Mouse (Mus musculus): ENCODE measurements at regions not wholly inside any gene's neighbourhood (a gene's known extent, or its start where the extent isn't known, plus 50 kb on each side); places are given as distances from the start of the nearest gene placed in this dataset.

DNA sequence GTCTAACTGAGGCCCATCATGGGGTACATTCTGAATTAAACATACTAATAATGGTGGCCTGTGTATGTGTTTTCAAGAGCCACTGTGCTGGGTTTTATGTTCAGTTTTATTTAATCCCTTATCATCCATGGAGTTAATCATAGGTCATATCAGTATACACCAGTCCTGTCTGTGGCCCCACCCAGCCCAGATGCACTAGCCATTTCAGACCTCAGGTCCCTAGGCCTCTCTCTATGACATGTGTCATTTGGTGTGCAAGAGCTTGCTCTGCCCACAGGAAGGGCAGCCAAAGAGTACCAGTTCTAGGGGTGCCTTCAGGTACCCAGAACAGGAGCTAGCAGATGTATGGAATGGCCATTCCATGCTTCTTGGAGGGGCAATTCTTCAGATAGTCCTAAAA, 437.7 kb downstream of the Bcl11a start:
- no peaks in the 10 kb centered on the region for H3K4me1 ChIP-seq (ENCODE audit: control insufficient read depth, insufficient read depth, low read length)

DNA sequence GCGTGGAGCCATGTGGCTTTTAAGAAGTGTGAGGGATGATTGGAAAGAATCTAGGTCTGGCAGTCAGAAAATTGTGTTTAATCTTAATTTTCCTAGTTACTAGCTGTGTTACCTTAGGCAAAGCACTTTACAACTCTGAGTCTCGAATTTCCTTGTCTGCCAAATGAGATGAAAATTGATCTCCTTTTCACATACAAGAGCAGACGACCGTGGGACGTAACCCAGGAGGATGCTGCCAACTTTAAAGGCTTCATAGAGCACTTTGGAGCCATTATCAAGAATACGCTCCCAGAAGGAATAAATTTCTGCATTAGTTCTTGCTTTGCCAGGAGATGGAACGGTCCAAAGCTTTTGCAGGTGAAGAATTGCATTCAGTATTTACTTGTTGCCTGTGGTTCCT, 457.6 kb downstream of the Bcl11a start:
- H3K9me3 ChIP-seq (ENCODE audit: control insufficient read depth, low read length), result no peaks in the 10 kb centered on the region
- DNase-seq, result no peak
- H3K4me1 ChIP-seq (ENCODE audit: control insufficient read depth, insufficient read depth, low read length), result no peaks in the 10 kb centered on the region
- no peak for ATAC-seq (ENCODE audit: low FRiP score, low TSS enrichment)
- H3K36me3 ChIP-seq (ENCODE audit: control insufficient read depth, insufficient read depth, low read length), result no peaks in the 10 kb centered on the region
- WGBS, result 82% methylated on average over 7 of the region's 7 CpGs
- no peak overlapping the region for H3K4me3 ChIP-seq (replicated peaks; ENCODE audit: low read depth, low read length)
- no peak overlapping the region for H3K27ac ChIP-seq (replicated peaks; ENCODE audit: low read depth, low read length)
- H3K27me3 ChIP-seq (ENCODE audit: control insufficient read depth, insufficient read depth, low read length), result no peaks in the 10 kb centered on the region
- no peak overlapping the region for H3K9ac ChIP-seq (replicated peaks; ENCODE audit: low read length)
- no peak overlapping the region for H3K4me2 ChIP-seq (ENCODE audit: low read length)

More for the DNA sequence above, 437.7 kb downstream of the Bcl11a start:
- no peak for DNase-seq
- H3K9ac ChIP-seq (replicated peaks; ENCODE audit: low read length), result no peak overlapping the region
- H3K4me3 ChIP-seq (replicated peaks; ENCODE audit: low read depth, low read length), result no peak overlapping the region
- H3K36me3 ChIP-seq (ENCODE audit: control insufficient read depth, insufficient read depth, low read length), result no peaks in the 10 kb centered on the region
- H3K27ac ChIP-seq (replicated peaks; ENCODE audit: low read depth, low read length), result no peak overlapping the region
- H3K9me3 ChIP-seq (ENCODE audit: control insufficient read depth, low read length), result no peaks in the 10 kb centered on the region
- ATAC-seq (ENCODE audit: low FRiP score, low TSS enrichment), result no peak
- no peaks in the 10 kb centered on the region for H3K27me3 ChIP-seq (ENCODE audit: control insufficient read depth, insufficient read depth, low read length)
- H3K4me2 ChIP-seq (ENCODE audit: low read length), result no peak overlapping the region

GRCm38 (mm10) chr11:24537721-24538120, 459.9 kb downstream of the Bcl11a start:
- no peak for DNase-seq
- Histone ChIP-seq H3K9me3 (ENCODE audit: control insufficient read depth, low read length) (no peaks in the 10 kb centered on the region), H3K4me1 (ENCODE audit: control insufficient read depth, insufficient read depth, low read length) (no peaks in the 10 kb centered on the region), H3K4me2 (ENCODE audit: low read length) (no peak overlapping the region), H3K4me3 (replicated peaks; ENCODE audit: low read depth, low read length) (no peak overlapping the region), H3K27me3 (ENCODE audit: control insufficient read depth, insufficient read depth, low read length) (no peaks in the 10 kb centered on the region), H3K36me3 (ENCODE audit: control insufficient read depth, insufficient read depth, low read length) (no peaks in the 10 kb centered on the region), H3K27ac (replicated peaks; ENCODE audit: low read depth, low read length) (no peak overlapping the region), H3K9ac (replicated peaks; ENCODE audit: low read length) (no peak overlapping the region)
- ATAC-seq (ENCODE audit: low FRiP score, low TSS enrichment), result no peak

GRCm38 (mm10) chr11:24569655-24570054, 491.8 kb downstream of the Bcl11a start:
- ATAC-seq (ENCODE audit: low FRiP score, low TSS enrichment) (no peak), DNase-seq (no peak)
- Histone ChIP-seq H3K36me3 (ENCODE audit: control insufficient read depth, insufficient read depth, low read length) (no peaks in the 10 kb centered on the region), H3K4me2 (ENCODE audit: low read length) (no peak overlapping the region), H3K9me3 (ENCODE audit: control insufficient read depth, low read length) (no peaks in the 10 kb centered on the region), H3K4me3 (replicated peaks; ENCODE audit: low read depth, low read length) (no peak overlapping the region), H3K4me1 (ENCODE audit: control insufficient read depth, insufficient read depth, low read length) (no peaks in the 10 kb centered on the region), H3K27me3 (ENCODE audit: control insufficient read depth, insufficient read depth, low read length) (no peaks in the 10 kb centered on the region), H3K9ac (replicated peaks; ENCODE audit: low read length) (no peak overlapping the region), H3K27ac (replicated peaks; ENCODE audit: low read depth, low read length) (no peak overlapping the region)

- no peaks in the 10 kb centered on the region for H3K36me3 ChIP-seq (ENCODE audit: control insufficient read depth, insufficient read depth, low read length)
- no peak overlapping the region for H3K27ac ChIP-seq (replicated peaks; ENCODE audit: low read depth, low read length)
- no peak overlapping the region for H3K4me3 ChIP-seq (replicated peaks; ENCODE audit: low read depth, low read length)
- DNase-seq, result no peak
- no peaks in the 10 kb centered on the region for H3K4me1 ChIP-seq (ENCODE audit: control insufficient read depth, insufficient read depth, low read length)
- no peaks in the 10 kb centered on the region for H3K27me3 ChIP-seq (ENCODE audit: control insufficient read depth, insufficient read depth, low read length)
- H3K9ac ChIP-seq (replicated peaks; ENCODE audit: low read length), result no peak overlapping the region
- no peak for ATAC-seq (ENCODE audit: low FRiP score, low TSS enrichment)
- H3K9me3 ChIP-seq (ENCODE audit: control insufficient read depth, low read length), result no peaks in the 10 kb centered on the region
- H3K4me2 ChIP-seq (ENCODE audit: low read length), result no peak overlapping the region
- 75% methylated on average over 5 of the region's 5 CpGs for WGBS
Measured at GRCm38 (mm10) chr11:24613529-24613928, 535.7 kb downstream of the Bcl11a start.

GRCm38 (mm10) chr11:24615436-24615835, 537.6 kb downstream of the Bcl11a start:
- Histone ChIP-seq H3K4me2 (ENCODE audit: low read length) (no peak overlapping the region), H3K4me3 (replicated peaks; ENCODE audit: low read depth, low read length) (no peak overlapping the region), H3K9ac (replicated peaks; ENCODE audit: low read length) (no peak overlapping the region), H3K27me3 (ENCODE audit: control insufficient read depth, insufficient read depth, low read length) (no peaks in the 10 kb centered on the region), H3K36me3 (ENCODE audit: control insufficient read depth, insufficient read depth, low read length) (no peaks in the 10 kb centered on the region), H3K4me1 (ENCODE audit: control insufficient read depth, insufficient read depth, low read length) (no peaks in the 10 kb centered on the region), H3K9me3 (ENCODE audit: control insufficient read depth, low read length) (no peaks in the 10 kb centered on the region), H3K27ac (replicated peaks; ENCODE audit: low read depth, low read length) (no peak overlapping the region)
- WGBS, result 91% methylated on average over 1 of the region's 1 CpGs
- no peak for DNase-seq
- no peak for ATAC-seq (ENCODE audit: low FRiP score, low TSS enrichment)

DNA sequence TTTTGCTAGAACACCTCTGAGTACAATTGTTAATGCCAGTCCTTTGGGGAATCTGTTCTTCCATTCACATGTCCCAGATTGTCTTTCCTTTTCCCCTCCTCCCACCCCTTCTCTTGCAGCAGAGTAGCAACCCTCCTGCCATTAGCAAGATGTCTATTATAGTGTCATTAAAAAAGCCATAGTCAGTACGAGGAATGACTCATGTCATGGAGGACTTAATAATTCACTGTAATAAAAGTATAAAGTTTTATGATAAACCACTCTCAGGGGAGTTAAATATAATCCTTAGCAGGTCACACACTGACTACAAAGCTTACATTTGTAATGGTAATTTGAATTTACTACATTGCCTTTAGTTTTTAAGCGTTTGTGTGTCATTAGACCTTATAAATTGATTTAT, 540.7 kb downstream of the Bcl11a start:
- H3K4me2 ChIP-seq (ENCODE audit: low read length), result no peak overlapping the region
- H3K36me3 ChIP-seq (ENCODE audit: control insufficient read depth, insufficient read depth, low read length), result no peaks in the 10 kb centered on the region
- H3K27ac ChIP-seq (replicated peaks; ENCODE audit: low read depth, low read length), result no peak overlapping the region
- no peaks in the 10 kb centered on the region for H3K27me3 ChIP-seq (ENCODE audit: control insufficient read depth, insufficient read depth, low read length)
- DNase-seq (no peak), ATAC-seq (ENCODE audit: low FRiP score, low TSS enrichment) (no peak)
- 65% methylated on average over 2 of the region's 2 CpGs for WGBS
- no peak overlapping the region for H3K9ac ChIP-seq (replicated peaks; ENCODE audit: low read length)
- H3K9me3 ChIP-seq (ENCODE audit: control insufficient read depth, low read length), result no peaks in the 10 kb centered on the region
- H3K4me1 ChIP-seq (ENCODE audit: control insufficient read depth, insufficient read depth, low read length), result no peaks in the 10 kb centered on the region
- no peak overlapping the region for H3K4me3 ChIP-seq (replicated peaks; ENCODE audit: low read depth, low read length)

- Histone ChIP-seq H3K9me3 (ENCODE audit: control insufficient read depth, low read length) (no peaks in the 10 kb centered on the region), H3K27ac (replicated peaks; ENCODE audit: low read depth, low read length) (no peak overlapping the region), H3K4me2 (ENCODE audit: low read length) (no peak overlapping the region), H3K4me3 (replicated peaks; ENCODE audit: low read depth, low read length) (no peak overlapping the region), H3K36me3 (ENCODE audit: control insufficient read depth, insufficient read depth, low read length) (no peaks in the 10 kb centered on the region), H3K4me1 (ENCODE audit: control insufficient read depth, insufficient read depth, low read length) (no peaks in the 10 kb centered on the region), H3K27me3 (ENCODE audit: control insufficient read depth, insufficient read depth, low read length) (no peaks in the 10 kb centered on the region), H3K9ac (replicated peaks; ENCODE audit: low read length) (no peak overlapping the region)
- WGBS, result 84% methylated on average over 4 of the region's 4 CpGs
- DNase-seq, result no peak
- ATAC-seq (ENCODE audit: low FRiP score, low TSS enrichment), result no peak
Measured at GRCm38 (mm10) chr11:24619021-24619420, 541.2 kb downstream of the Bcl11a start.

DNA sequence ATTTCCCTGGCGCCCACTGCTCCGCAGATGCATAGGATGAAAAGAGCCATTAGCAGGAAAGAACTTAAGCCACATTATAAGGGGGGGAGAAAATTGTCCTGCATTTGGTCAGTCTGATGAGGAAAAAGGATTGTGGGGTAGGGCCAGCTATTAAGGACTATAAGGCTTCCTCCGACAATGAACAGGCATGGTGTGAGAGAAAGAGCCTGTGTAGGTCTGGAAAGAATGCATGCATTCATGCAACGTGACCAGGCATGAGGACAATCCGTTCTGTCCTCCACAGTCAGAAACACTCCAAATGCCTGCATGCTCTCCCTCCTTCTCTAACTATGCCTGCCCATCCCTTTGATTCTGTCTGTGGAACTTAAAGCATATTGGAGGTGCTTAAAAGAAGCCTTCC, 550.8 kb downstream of the Bcl11a start:
- DNase-seq (no peak), ATAC-seq (ENCODE audit: low FRiP score, low TSS enrichment) (no peak)
- no peaks in the 10 kb centered on the region for H3K27me3 ChIP-seq (ENCODE audit: control insufficient read depth, insufficient read depth, low read length)
- H3K4me3 ChIP-seq (replicated peaks; ENCODE audit: low read depth, low read length), result no peak overlapping the region
- H3K4me1 ChIP-seq (ENCODE audit: control insufficient read depth, insufficient read depth, low read length), result no peaks in the 10 kb centered on the region
- no peaks in the 10 kb centered on the region for H3K9me3 ChIP-seq (ENCODE audit: control insufficient read depth, low read length)
- no peak overlapping the region for H3K4me2 ChIP-seq (ENCODE audit: low read length)
- WGBS, result 65% methylated on average over 5 of the region's 5 CpGs
- H3K9ac ChIP-seq (replicated peaks; ENCODE audit: low read length), result no peak overlapping the region
- no peak overlapping the region for H3K27ac ChIP-seq (replicated peaks; ENCODE audit: low read depth, low read length)
- no peaks in the 10 kb centered on the region for H3K36me3 ChIP-seq (ENCODE audit: control insufficient read depth, insufficient read depth, low read length)
